Comparison of ENCODE assay signal across 10 mouse cellular contexts in the genomic region with DNA sequence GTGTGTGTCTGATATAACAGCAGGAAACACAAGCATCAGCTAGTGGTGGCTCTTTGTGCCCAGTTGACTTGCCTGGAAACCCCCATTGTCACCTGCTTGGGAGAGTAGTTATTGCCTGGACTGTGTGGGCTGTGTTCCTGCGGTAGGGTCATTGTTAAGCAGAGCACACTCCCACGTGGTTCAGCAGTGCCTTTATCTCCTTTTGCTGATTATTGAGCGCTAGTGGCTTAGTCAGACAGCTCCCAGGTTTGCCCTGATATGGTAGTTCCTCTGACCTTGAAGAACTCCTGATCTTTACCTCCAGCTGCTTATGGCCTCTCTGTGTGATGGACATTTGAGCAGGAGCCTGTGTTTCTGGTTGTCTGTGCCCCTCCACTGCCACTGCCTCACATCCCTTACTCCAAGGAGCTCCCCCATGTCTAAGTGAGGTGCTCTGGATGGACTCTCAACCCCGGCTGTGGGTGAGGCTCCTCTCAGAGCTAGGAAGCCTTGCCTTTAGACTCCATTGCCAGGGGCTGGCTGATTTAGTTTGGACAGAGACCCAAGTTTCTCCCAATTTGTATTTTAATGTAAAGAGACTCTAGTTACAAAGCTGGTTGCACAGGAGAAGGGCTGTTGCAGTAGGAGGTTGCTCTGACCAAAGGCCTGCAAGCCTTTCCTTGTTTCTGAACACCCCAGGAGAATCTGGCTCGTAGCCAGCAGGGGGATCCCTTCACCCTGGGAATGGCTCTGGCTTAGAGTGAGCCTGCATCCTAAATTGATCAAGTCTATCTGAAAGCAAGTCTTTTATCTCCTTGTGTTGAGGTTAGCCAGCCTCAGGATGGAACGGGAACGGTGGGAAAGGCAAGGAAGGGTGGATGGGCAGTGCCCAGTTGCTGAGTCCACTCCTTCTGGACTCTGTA. TPM values are rescaled to one million over a fixed set of nuclear protein-coding genes. Genes with fewer than 3 reads are reported as not detected.
DNase-seq lines count a peak whose midpoint lies in the region; ATAC-seq lines count a peak whose summit lies in the region.
"Had no signal": no experiment of that assay in that cellular context is flagged by ENCODE, and none has a peak within 500 bp of the region (broad histone marks: within the 10 kb centered on the region; RNA-seq: fewer than 3 reads in every experiment).

No protein-coding gene starts in this region.

- no peaks in the 10 kb centered on the region for H3K9me3 ChIP-seq in hindbrain, embryonic 15.5 days
- no peaks in the 10 kb centered on the region for H3K9me3 ChIP-seq in hindbrain, embryonic 12.5 days (replicated peaks)
- H3K9me3 ChIP-seq in intestine, embryonic 14.5 days (ENCODE audit: control insufficient read depth, low read length) = no peaks in the 10 kb centered on the region
- no peaks in the 10 kb centered on the region for H3K9me3 ChIP-seq in midbrain, embryonic 14.5 days (ENCODE audit: control insufficient read depth, low read length)

- DNase-seq in R1 (ENCODE audit: low read depth, low spot score) = peak; percentile 58
- DNase-seq in intestine, embryonic 14.5 days (ENCODE audit: low spot score) = peak; percentile 73
- DNase-seq in midbrain, embryonic 14.5 days = peak; percentile 70
- DNase-seq in cerebellum, adult 11 months = no peak
- DNase-seq in urinary bladder, postnatal 14 days (ENCODE audit: low spot score) = no peak
- DNase-seq in layer of hippocampus, postnatal 25 days (ENCODE audit: extremely low spot score in 1 of 2, low spot score in 1 of 2) = no peak
- DNase-seq: cerebellum, postnatal 36 days; lung, postnatal 4 days had no signal

- 54% methylated on average over 7 of the region's 7 CpGs for WGBS in hindbrain, embryonic 15.5 days
- WGBS in hindbrain, embryonic 12.5 days = 59% methylated on average over 7 of the region's 7 CpGs
- WGBS in intestine, embryonic 14.5 days = 44% methylated on average over 7 of the region's 7 CpGs
- 46% methylated on average over 7 of the region's 7 CpGs for WGBS in midbrain, embryonic 14.5 days

- H3K4me3 ChIP-seq in hindbrain, embryonic 15.5 days = no peak overlapping the region
- H3K4me3 ChIP-seq in hindbrain, embryonic 12.5 days = no peak overlapping the region
- H3K4me3 ChIP-seq in intestine, embryonic 14.5 days (ENCODE audit: low read depth, low read length) = no peak overlapping the region
- H3K4me3 ChIP-seq in midbrain, embryonic 14.5 days (replicated peaks; ENCODE audit: low read depth, low read length) = no peak overlapping the region

- H3K4me2 ChIP-seq in hindbrain, embryonic 15.5 days = no peak overlapping the region
- no peak overlapping the region for H3K4me2 ChIP-seq in hindbrain, embryonic 12.5 days (replicated peaks)
- H3K4me2 ChIP-seq in intestine, embryonic 14.5 days (ENCODE audit: low read length) = no peak overlapping the region
- H3K4me2 ChIP-seq in midbrain, embryonic 14.5 days (ENCODE audit: low read length) = no peak overlapping the region

- H3K36me3 ChIP-seq in hindbrain, embryonic 15.5 days = peaks cover 15% of the 10 kb centered on the region; the same call in 1 of the 2 replicates
- peaks cover 12% of the 10 kb centered on the region for H3K36me3 ChIP-seq in hindbrain, embryonic 12.5 days
- peaks cover 19% of the 10 kb centered on the region for H3K36me3 ChIP-seq in intestine, embryonic 14.5 days (ENCODE audit: control insufficient read depth, insufficient read depth, low read length)
- H3K36me3 ChIP-seq in midbrain, embryonic 14.5 days (ENCODE audit: control insufficient read depth, insufficient read depth, low read length) = peaks cover 12% of the 10 kb centered on the region; the same call in 1 of the 2 replicates

- H3K4me1 ChIP-seq in hindbrain, embryonic 15.5 days (replicated peaks) = 0 out of 2 replicates have a peak, but pooled peaks cover 10% of the 10 kb centered on the region
- H3K4me1 ChIP-seq in hindbrain, embryonic 12.5 days = no peaks in the 10 kb centered on the region
- no peaks in the 10 kb centered on the region for H3K4me1 ChIP-seq in intestine, embryonic 14.5 days (replicated peaks; ENCODE audit: control insufficient read depth, insufficient read depth, low read length)
- H3K4me1 ChIP-seq in midbrain, embryonic 14.5 days (ENCODE audit: control insufficient read depth, insufficient read depth, low read length) = peaks cover 5% of the 10 kb centered on the region; the same call in 1 of the 2 replicates

- no peaks in the 10 kb centered on the region for H3K27me3 ChIP-seq in hindbrain, embryonic 15.5 days
- no peaks in the 10 kb centered on the region for H3K27me3 ChIP-seq in hindbrain, embryonic 12.5 days
- no peaks in the 10 kb centered on the region for H3K27me3 ChIP-seq in intestine, embryonic 14.5 days (replicated peaks; ENCODE audit: control insufficient read depth, insufficient read depth, low read length)
- H3K27me3 ChIP-seq in midbrain, embryonic 14.5 days (ENCODE audit: control insufficient read depth, insufficient read depth, low read length) = no peaks in the 10 kb centered on the region

- no peak overlapping the region for H3K9ac ChIP-seq in hindbrain, embryonic 15.5 days
- no peak overlapping the region for H3K9ac ChIP-seq in hindbrain, embryonic 12.5 days
- H3K9ac ChIP-seq in intestine, embryonic 14.5 days (ENCODE audit: low read length) = no peak overlapping the region
- no peak overlapping the region for H3K9ac ChIP-seq in midbrain, embryonic 14.5 days (replicated peaks; ENCODE audit: low read length)

- no peak overlapping the region for H3K27ac ChIP-seq in hindbrain, embryonic 15.5 days (replicated peaks)
- H3K27ac ChIP-seq in hindbrain, embryonic 12.5 days = no peak overlapping the region
- H3K27ac ChIP-seq in intestine, embryonic 14.5 days (ENCODE audit: low read depth) = peak overlapping the region; percentile 7; the same call in 1 of the 2 replicates
- 0 out of 2 replicates have a peak overlapping the region, but pooled peaks have one; percentile 20 for H3K27ac ChIP-seq in midbrain, embryonic 14.5 days (replicated peaks; ENCODE audit: low read depth, low read length)

- ATAC-seq in hindbrain, embryonic 15.5 days (ENCODE audit: low FRiP score, low read depth) = 0 out of 2 replicates have a peak, but pooled peaks have one; percentile 48
- no peak for ATAC-seq in hindbrain, embryonic 12.5 days (ENCODE audit: low FRiP score)
- peak; percentile 82 for ATAC-seq in intestine, embryonic 14.5 days (replicated peaks; ENCODE audit: low FRiP score, low TSS enrichment, low read depth)
- no peak for ATAC-seq in midbrain, embryonic 14.5 days (ENCODE audit: low FRiP score, low TSS enrichment)

RNA-seq across cellular contexts. Expression of a gene that starts 12.6 kb away (rescaled TPM):
- 17.6 and 18.1 TPM in 2 replicates for polyA plus RNA-seq in hindbrain, embryonic 15.5 days (2015; fragmentation: Nextera tagmentation; extraction: Ambion mirVana)
- polyA plus RNA-seq in hindbrain, embryonic 12.5 days (2016; fragmentation: Nextera tagmentation; extraction: Ambion mirVana) = 44.7 and 47.2 TPM in 2 replicates
- polyA plus RNA-seq in intestine, embryonic 14.5 days (2014; fragmentation: Nextera tagmentation; extraction: Ambion mirVana) = 48.1 and 49.8 TPM in 2 replicates
- 19.6 and 27.6 TPM in 2 replicates for polyA plus RNA-seq in midbrain, embryonic 14.5 days (2014; fragmentation: Nextera tagmentation; extraction: Ambion mirVana)
- total RNA-seq in layer of hippocampus, postnatal 25 days (2021) = 10 to 100 TPM; 45.5 to 46.0 TPM

RNA-seq across cellular contexts. Expression of a gene that starts 30.3 kb away (rescaled TPM):
- polyA plus RNA-seq in hindbrain, embryonic 15.5 days (2015; fragmentation: Nextera tagmentation; extraction: Ambion mirVana) = 42.0 and 42.4 TPM in 2 replicates
- polyA plus RNA-seq in hindbrain, embryonic 12.5 days (2016; fragmentation: Nextera tagmentation; extraction: Ambion mirVana) = 46.4 and 49.4 TPM in 2 replicates
- polyA plus RNA-seq in intestine, embryonic 14.5 days (2014; fragmentation: Nextera tagmentation; extraction: Ambion mirVana) = 65.4 and 70.7 TPM in 2 replicates
- 31.1 and 33.9 TPM in 2 replicates for polyA plus RNA-seq in midbrain, embryonic 14.5 days (2014; fragmentation: Nextera tagmentation; extraction: Ambion mirVana)
- 10 to 100 TPM; 20.3 to 20.6 TPM for total RNA-seq in layer of hippocampus, postnatal 25 days (2021)

Comparison
In these comparisons a context has a peak if more than half of its experiments do, and no peak if none do; other contexts are left out.
1. ATAC-seq: peak in hindbrain, embryonic 15.5 days (single experiment) and intestine, embryonic 14.5 days (single experiment); none in hindbrain, embryonic 12.5 days (single experiment) and midbrain, embryonic 14.5 days (single experiment).
2. H3K27ac ChIP-seq: peak in intestine, embryonic 14.5 days (single experiment) and midbrain, embryonic 14.5 days (single experiment); none in hindbrain, embryonic 15.5 days (single experiment) and hindbrain, embryonic 12.5 days (single experiment).
3. DNase-seq: peak in R1 (single experiment), intestine, embryonic 14.5 days (single experiment) and midbrain, embryonic 14.5 days (single experiment); none in cerebellum, adult 11 months (single experiment), urinary bladder, postnatal 14 days (single experiment) and layer of hippocampus, postnatal 25 days (0 of 2).